Mouse (Mus musculus) spleen, adult 2 months (tissue): ENCODE measurements around the gene Tbl1xr1. TPM values are rescaled to one million over a fixed set of nuclear protein-coding genes. Genes with fewer than 3 reads are reported as not detected.

Experiments
- DNase-seq, 2 experiments: peaks; one replicate each; pipeline versions ENCODE4 v3.0.0 to v3.0.0-alpha.2; 2012 to 2021; ENCODE audit warnings: low spot score in 2 of 2, low read depth in 1 of 2
- H3K27ac ChIP-seq: fragments of 200-500 bp; 2 replicates; pipeline ENCODE4 v1.5.1; 2012; ENCODE audit warnings: low read length, inconsistent platforms; ENCODE audit not compliant: insufficient read depth
- H3K27me3 ChIP-seq: fragments of 200-500 bp; 2 replicates; pipeline ENCODE4 v1.6.1; 2012; ENCODE audit warnings: mild to moderate bottlenecking, moderate library complexity, low read length, inconsistent platforms; ENCODE audit not compliant: control insufficient read depth, insufficient read depth
- H3K36me3 ChIP-seq: fragments of 200-500 bp; 2 replicates; pipeline ENCODE4 v1.6.1; 2012; ENCODE audit warnings: mild to moderate bottlenecking, low read length, inconsistent platforms; ENCODE audit not compliant: control insufficient read depth, insufficient read depth
- H3K4me1 ChIP-seq: fragments of 200-500 bp; 2 replicates; pipeline ENCODE4 v1.6.1; 2011; ENCODE audit warnings: inconsistent platforms; ENCODE audit not compliant: control insufficient read depth, insufficient read depth, insufficient read length
- H3K4me3 ChIP-seq: fragments of 200-500 bp; 2 replicates; pipeline ENCODE4 v1.5.1; 2011; ENCODE audit warnings: mild to moderate bottlenecking, inconsistent platforms; ENCODE audit not compliant: insufficient read depth, insufficient read length; ENCODE audit errors: extremely low read depth
- CTCF ChIP-seq: fragments of 200-500 bp; IDR thresholded peaks from 2 replicates; pipeline ENCODE4 v1.5.1; 2011; ENCODE audit warnings: mild to moderate bottlenecking, inconsistent platforms; ENCODE audit not compliant: insufficient read depth, insufficient read length, insufficient replicate concordance; ENCODE audit errors: extremely low read depth
- POLR2A ChIP-seq: fragments of 200-500 bp; IDR thresholded peaks from 2 replicates; pipeline ENCODE4 v1.6.1; 2011; ENCODE audit warnings: low read depth, low read length, inconsistent platforms
- WGBS: fragments of 180-500 bp; shearing (Covaris S2); methylation state at CpG from one replicate; pipeline ENCODE4 v1.1.7; 2018; 5-methylcytosine and 5-hydroxymethylcytosine counted together
- polyA plus RNA-seq: library from polyadenylated mRNA; depleted of rRNA; stranded (reverse); fragments of >200 nt; gene quantifications from 2 replicates; pipeline ENCODE4 v1.2.3, GENCODE M21; 2012

The Tbl1xr1 gene
- polyA plus RNA-seq, 1 experiment, result 17.8 TPM

GRCm38 (mm10) chr3:22152773-22153172 is 76.3 kb downstream of the Tbl1xr1 start:
- H3K27me3 ChIP-seq, result no peaks in the 10 kb centered on the region
- TF ChIP-seq POLR2A, result no peak
- TF ChIP-seq CTCF, result no peak
- no peak for DNase-seq
- 10% methylated on average over 1 of the region's 1 CpGs for WGBS
- no peak overlapping the region for H3K27ac ChIP-seq
- peaks cover 6% of the 10 kb centered on the region; the same call in 1 of the 2 replicates for H3K4me1 ChIP-seq
- H3K4me3 ChIP-seq, result no peak overlapping the region
- H3K36me3 ChIP-seq, result no peaks in the 10 kb centered on the region; the same call in 1 of the 2 replicates

- Histone ChIP-seq H3K36me3 (no peaks in the 10 kb centered on the region; the same call in 1 of the 2 replicates), H3K4me3 (no peak overlapping the region), H3K27ac (no peak overlapping the region), H3K4me1 (peaks cover 6% of the 10 kb centered on the region; the same call in 1 of the 2 replicates), H3K27me3 (no peaks in the 10 kb centered on the region)
- no peak for DNase-seq
- TF ChIP-seq POLR2A, result no peak
- WGBS, result 91% methylated on average over 3 of the region's 3 CpGs
These were observed 78.1 kb downstream of the Tbl1xr1 start for GRCm38 (mm10) chr3:22154522-22154921.

GRCm38 (mm10) chr3:22156397-22156796 is 79.9 kb downstream of the Tbl1xr1 start:
- H3K4me3 ChIP-seq, result no peak overlapping the region
- H3K36me3 ChIP-seq, result no peaks in the 10 kb centered on the region
- TF ChIP-seq CTCF (no peak), POLR2A (no peak)
- DNase-seq, result no peak
- H3K4me1 ChIP-seq, result peaks cover 3% of the 10 kb centered on the region; the same call in 1 of the 2 replicates
- no peak overlapping the region for H3K27ac ChIP-seq
- H3K27me3 ChIP-seq, result no peaks in the 10 kb centered on the region
- WGBS, result 56% methylated on average over 2 of the region's 2 CpGs

GRCm38 (mm10) chr3:22162948-22163347 is 86.5 kb downstream of the Tbl1xr1 start:
- no peak overlapping the region for H3K4me3 ChIP-seq
- no peak for DNase-seq
- H3K27ac ChIP-seq, result no peak overlapping the region
- no peaks in the 10 kb centered on the region for H3K27me3 ChIP-seq
- WGBS, result 84% methylated on average over 3 of the region's 3 CpGs
- TF ChIP-seq POLR2A (no peak), CTCF (no peak)
- H3K36me3 ChIP-seq, result 0 out of 2 replicates have a peak, but pooled peaks cover 2% of the 10 kb centered on the region
- H3K4me1 ChIP-seq, result no peaks in the 10 kb centered on the region

GRCm38 (mm10) chr3:22167856-22168255 is 91.4 kb downstream of the Tbl1xr1 start:
- Histone ChIP-seq H3K27me3 (no peaks in the 10 kb centered on the region), H3K4me1 (peaks cover 3% of the 10 kb centered on the region; the same call in 1 of the 2 replicates), H3K4me3 (no peak overlapping the region), H3K27ac (no peak overlapping the region), H3K36me3 (0 out of 2 replicates have a peak, but pooled peaks cover 2% of the 10 kb centered on the region)
- no peak for TF ChIP-seq CTCF
- no peak for TF ChIP-seq POLR2A
- WGBS, result 93% methylated on average over 2 of the region's 2 CpGs
- no peak for DNase-seq

- 97% methylated on average over 4 of the region's 4 CpGs for WGBS
These were observed 92.0 kb downstream of the Tbl1xr1 start for GRCm38 (mm10) chr3:22168432-22168831.

GRCm38 (mm10) chr3:22171526-22171925 is 95.1 kb downstream of the Tbl1xr1 start:
- WGBS, result 80% methylated on average over 8 of the region's 8 CpGs
- TF ChIP-seq POLR2A (no peak), CTCF (no peak)
- H3K4me3 ChIP-seq, result no peak overlapping the region
- H3K4me1 ChIP-seq, result peaks cover 3% of the 10 kb centered on the region; the same call in 1 of the 2 replicates
- H3K27me3 ChIP-seq, result no peaks in the 10 kb centered on the region
- H3K36me3 ChIP-seq, result no peaks in the 10 kb centered on the region
- H3K27ac ChIP-seq, result no peak overlapping the region
- DNase-seq, result no peak

More at GRCm38 (mm10) chr3:22168432-22168831, 92.0 kb downstream of the Tbl1xr1 start:
- Histone ChIP-seq H3K27ac (no peak overlapping the region), H3K4me3 (no peak overlapping the region), H3K4me1 (peaks cover 3% of the 10 kb centered on the region; the same call in 1 of the 2 replicates), H3K27me3 (no peaks in the 10 kb centered on the region), H3K36me3 (0 out of 2 replicates have a peak, but pooled peaks cover 2% of the 10 kb centered on the region)
- DNase-seq, result no peak
- TF ChIP-seq CTCF (no peak), POLR2A (no peak)
